Mouse (Mus musculus) urinary bladder, postnatal 4 days (tissue): ENCODE data around the gene Ect2.

Source experiments
- DNase-seq, 2 experiments: peaks; one replicate each; pipeline ENCODE4 v3.0.0; 2021 to 2022; ENCODE audit warnings: low spot score in 2 of 2

Gene Ect2

DNA sequence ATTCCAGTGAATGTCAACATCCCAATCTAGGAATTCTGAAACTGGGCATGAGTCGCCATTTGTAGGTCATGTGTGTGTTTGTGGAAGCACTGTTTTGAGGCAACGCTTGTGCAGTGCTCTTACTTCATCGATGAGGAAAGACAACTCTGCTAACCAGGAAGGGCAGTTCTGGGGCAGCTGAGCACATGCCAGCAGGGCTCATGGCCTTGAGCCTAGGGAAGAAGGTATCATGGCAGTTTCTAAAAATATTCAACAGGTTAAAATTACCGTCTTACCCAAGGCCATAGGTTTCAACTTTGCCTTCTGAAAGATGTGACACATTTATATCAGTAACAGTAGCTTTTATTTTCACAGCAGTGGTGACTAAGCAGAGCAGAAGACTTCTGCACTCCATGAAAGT, 82.0 kb downstream of the Ect2 start:
- DNase-seq, result no peak

DNA sequence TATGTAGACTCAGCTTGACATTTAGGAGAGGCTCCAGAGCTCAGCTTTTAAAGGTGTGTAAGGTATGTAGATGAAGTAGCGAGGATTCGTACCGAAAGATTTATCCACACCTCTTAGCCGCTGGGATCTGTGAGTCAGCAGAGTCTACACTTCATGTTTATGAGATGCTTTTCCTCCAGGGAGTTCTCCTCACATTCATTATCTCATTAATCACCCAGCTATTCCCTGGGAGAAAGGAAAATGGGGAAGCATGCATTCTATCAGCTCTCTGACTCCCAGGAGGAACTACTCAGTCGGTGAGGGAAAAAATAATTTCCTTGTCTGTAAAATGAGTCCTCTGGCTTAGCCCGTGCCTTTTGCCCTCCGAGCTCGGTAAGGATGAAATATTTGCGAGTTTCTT, 83.3 kb downstream of the Ect2 start:
- DNase-seq, result no peak

DNA sequence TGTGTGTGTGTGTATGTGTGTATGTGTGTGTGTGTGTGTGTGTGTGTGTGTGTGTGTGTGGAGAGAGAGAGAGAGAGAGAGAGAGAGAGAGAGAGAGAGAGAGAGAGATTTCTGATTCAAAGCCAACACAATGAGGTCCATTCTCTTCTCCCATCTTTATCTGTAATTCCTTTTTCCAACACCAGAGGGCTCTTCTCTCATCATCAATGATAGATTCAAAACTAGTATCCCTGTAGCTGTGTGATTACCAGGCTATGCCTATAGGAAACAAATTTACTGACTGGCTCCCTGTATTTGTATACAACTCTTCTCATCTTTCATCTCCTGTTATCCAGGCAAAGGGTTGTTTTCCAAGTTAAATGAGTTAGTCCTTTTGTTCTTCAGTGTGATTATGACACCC, 86.5 kb downstream of the Ect2 start:
- DNase-seq, result no peak

DNA sequence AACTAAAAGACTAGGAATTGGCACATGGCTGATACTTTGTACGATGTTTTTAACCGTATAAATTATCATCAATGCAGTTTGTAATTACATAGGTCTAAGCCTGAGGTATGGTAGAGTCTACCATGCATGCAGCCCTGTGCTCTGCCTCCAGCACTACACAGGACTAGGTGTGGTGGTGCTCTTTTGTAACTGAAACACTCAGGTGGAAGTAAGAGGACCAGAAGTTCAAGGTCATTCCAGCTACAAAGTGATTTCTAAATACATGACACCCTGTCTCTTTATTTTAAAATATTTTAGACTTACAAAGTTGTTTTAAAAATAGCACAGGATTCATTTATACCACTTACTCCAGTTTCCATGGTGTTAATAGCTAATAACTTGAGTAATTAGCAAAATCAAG, 88.8 kb downstream of the Ect2 start:
- DNase-seq, result no peak

DNA sequence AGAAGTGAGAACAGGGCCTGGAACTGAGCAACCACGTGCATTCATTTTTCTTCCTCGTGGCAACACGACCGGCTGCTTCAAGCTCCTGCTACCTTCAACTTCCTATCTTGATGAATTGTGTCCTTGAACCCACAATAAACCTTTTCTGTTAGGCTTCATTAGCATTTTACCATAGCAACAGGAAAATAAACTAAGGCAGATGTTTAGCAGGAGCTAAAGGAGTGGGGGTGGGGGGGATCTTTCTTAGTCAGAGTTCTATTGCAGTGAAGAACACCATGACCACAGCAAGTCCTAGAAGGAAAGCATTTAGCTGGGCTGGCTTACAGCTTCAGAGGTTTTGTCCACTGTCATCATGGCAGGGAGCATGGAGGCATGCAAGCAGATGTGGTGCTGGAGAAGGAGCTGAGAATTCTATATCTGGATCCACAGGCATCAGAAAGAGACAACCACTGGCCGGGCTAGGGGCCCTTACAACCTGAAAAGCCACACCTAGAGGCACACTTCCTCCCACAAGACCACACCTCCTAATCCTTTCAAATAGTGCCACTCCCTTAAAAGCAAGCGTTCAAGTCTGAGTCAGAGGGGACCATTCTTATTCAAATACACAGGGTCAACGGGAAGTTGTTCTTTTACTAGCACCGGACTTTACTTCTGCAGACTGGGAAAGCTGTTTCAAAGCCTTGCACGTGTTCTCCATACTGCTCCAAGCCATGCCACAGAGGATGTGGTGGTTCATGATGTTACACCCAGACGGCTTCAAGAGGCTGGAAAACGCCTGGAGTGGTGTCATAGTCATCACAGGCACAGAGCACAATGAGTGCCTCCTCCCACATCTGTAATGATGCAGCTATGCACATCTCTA, 90.0 kb downstream of the Ect2 start:
- DNase-seq, result no peak

DNA sequence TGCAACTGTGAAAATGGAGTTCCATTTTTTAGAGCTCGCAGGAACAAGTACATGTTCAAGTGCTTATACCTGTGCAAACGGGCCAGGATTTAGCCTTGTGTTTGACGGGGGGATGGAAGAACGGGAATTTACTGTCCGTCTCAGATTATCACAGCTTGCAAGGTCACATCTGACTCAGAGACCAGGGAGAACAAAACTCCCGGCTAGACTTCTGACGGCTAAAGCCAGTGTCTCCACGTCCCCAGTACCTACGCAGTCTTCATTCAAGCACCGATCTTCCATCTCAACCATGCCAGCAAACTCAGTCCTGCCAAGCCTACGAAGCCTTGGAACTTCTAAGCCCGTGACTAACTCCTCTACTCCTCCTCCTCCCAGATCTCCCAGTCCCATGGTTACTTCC, 93.2 kb downstream of the Ect2 start:
- DNase-seq, result no peak

DNA sequence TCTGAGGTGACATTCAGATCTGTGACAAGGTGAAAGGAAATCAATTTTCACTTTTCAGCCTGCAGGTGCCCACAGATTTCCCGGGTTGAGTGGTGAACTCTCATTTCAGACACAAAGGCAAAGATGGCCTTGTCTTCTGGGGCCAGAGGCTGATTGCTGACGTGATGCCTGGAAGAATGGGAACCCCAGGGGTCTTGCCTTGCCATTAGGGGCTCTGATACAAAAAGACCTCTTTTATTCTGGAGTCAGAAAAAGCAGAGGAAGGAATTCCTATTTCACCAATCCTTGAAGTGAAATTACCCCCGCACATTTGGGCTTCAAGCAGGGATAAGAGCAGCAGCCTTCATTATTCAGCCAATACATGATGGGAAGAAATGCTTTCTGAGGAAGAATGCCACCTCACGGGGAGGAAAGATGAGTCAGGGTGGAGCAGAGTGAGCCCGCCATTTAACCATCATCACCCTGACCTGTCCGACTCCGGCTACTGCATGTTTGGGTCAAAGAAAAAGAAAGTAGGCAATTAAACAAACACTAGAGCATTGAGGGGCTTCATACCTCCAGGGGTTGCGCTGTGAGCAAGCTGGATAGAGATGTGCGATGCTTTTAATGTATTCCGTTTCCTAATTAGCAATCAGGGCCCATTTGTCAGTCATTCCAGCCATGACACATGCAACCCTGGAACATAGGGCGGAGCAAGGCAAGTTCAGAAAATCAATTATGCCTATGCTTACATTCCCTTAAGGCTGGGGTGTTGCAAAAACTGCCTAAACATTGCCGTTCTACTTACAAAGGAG, 94.0 kb downstream of the Ect2 start:
- no peak for DNase-seq

DNA sequence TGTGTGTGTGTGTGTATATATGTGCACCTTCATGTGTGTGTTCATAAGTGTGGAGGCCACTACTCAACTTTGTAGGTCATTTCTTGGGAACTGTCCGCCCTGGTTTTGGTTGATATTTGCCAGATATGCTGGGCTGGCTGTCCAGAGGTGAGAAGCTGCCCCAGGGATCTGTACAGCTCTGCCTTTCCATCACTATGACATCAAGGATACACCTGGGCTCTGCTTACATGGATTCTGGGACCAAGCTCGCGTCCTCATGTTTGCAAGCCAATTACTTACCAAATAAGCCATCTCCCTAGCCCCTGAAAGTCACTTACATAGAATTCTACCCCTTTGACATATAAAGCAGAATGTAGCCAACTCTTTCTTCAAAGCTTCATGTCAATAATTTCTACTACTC, 98.2 kb downstream of the Ect2 start:
- DNase-seq, result no peak

DNA sequence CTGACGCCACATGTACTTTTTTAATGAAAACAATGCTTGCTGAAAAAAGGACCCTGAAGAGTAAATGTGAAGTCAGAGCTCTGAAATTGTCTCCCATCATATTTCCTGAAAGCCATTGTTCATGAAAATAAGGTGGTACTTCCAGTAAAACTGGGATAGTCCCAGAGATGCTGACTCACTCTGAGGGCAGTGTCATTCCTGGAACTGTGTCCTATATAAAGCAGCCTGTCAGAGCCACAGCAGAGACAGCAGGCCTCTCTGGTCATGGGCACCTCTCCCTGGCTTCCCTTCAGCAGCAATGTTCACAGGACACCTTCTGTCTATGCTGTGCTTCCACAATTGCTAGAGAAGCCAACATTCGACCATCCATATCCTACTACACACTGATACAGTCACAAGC, 98.9 kb downstream of the Ect2 start:
- no peak for DNase-seq
